Mouse (Mus musculus): ENCODE results near the gene Slc26a5.

Gene Slc26a5

DNA sequence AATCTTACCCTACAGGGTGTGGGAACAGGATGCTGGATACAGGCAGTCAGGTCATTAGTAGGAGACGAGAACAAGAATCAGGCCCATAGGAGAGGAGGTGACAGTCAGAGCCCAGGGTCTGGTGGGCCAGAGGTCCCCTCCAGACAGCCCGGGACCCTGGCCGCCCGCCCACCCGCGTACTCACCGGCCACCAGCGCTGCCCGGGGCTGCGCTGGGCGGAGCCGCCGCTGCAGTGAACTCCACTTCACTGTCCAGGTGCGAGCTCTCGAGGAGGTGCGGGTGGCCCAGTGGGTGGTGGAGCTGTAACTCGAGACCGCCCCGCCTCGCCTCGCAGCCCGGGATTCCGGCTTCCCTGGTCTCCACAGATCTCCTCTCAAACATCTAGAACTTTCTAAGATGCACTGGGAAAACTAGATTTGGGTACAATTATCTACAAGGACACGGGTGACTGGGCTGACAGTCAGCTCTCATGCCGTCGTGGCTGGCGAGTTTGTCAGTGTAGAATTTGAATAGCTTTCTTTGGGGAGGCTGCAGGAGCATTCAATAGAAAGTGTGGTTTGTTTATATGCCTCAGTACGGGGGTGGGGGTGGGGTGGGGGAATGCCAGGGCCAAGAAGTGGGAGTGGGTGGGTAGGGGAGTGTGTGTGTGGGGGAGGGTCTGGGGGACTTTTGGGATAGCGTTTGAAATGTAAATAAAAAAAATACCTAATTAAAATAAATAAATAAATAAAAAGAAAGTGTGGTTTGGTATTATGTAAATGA is at the start of gene Slc26a5:
Gene Slc26a5 (minus strand): TSS at position 259 of the 762 bp plus-strand sequence.
- no peak for DNase-seq (ENCODE audit: low spot score in 2 of 2)

DNA sequence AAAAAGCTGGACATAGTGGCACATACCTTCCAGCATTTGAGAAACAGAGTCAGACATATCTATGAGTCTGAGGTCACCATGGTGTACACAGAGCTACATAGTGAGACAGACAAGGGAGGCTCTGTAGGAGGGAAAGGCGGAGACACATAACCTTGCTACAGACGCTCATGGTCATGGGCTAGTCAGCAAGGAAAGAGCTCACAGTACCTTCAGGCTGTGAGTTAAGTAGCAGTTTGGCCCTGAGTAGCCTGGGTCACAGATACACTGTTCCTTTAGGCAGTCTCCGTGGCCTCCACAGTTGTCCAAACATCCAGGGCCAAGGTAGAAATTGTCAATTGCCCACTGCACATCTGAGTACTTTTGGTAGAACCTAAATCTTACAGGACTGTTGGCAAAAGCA is 49.4 kb upstream of the Slc26a5 start:
- no peak for DNase-seq (ENCODE audit: low spot score in 2 of 2)

DNA sequence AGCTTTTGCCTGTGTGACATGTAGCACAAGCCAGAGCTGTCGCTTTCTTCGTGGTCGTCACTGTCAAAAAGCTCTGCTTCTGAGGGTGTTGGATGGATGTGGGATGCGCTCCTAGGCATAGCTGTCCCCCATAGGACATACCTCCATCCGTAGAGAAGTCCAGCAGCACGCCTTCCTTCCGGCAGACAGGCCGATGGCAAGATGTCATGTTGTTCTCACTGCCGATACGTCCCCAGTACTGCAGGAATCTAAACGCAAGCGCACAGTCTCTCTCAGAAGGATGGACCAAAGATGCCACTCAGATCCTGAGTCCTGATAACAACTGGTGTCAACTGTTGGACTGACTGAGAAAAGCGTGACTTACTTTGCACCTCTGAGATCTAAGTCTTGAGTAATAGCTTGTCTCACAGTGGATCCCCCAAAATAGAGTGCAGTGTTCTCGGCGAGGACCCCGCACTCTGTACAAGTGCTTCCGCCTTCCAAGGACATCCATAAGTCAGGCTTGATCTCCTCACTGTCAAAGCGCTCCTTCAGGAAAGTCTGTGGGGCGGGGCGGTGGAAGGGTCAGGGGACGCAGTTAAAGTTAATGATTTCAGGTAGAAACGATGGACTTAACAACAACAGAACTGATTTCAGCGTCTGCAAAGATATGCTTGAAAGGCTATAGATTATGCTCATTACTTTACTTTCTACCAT is 47.6 kb upstream of the Slc26a5 start:
- DNase-seq (ENCODE audit: low spot score in 2 of 2) = no peak

DNA sequence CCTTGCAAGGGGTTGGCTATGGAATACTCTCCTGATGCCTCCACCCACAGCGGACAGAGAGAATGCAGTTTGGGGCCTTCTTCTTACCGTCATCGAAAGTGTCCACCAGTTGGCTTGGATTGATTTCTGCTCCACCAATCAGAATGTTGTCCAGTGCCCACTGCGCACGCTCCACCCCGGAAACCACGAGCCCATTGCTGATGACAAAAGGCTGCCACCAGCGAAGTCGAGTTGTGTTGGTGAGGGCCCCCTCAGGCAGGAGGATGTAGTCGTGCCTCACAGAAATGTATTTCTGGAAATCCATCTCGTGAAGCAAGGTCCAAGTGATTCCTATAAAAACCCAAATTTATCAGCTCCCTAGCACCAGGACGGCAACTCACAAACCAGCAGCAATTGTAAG is 45.3 kb upstream of the Slc26a5 start:
- DNase-seq (ENCODE audit: low spot score in 2 of 2) = no peak

DNA sequence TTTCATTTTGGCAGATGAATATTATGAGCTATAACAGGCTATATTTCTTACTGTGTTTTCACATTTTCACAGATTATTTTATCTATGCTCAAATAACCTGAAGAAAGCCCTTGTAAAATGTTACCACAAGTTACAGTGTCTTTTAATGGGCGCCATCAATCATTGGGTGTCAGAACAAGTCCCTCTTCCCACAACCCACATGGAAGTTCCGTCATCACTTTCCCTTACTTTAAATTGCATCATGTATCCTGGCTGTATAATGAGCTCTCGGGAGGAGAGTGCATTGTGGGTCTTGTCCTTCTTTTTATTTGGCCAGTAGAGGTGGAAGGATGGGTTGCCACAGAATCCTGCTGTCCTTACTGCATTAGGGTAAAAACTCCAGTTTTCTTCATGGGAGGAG is 44.3 kb upstream of the Slc26a5 start:
- DNase-seq (ENCODE audit: low spot score in 2 of 2) = no peak

DNA sequence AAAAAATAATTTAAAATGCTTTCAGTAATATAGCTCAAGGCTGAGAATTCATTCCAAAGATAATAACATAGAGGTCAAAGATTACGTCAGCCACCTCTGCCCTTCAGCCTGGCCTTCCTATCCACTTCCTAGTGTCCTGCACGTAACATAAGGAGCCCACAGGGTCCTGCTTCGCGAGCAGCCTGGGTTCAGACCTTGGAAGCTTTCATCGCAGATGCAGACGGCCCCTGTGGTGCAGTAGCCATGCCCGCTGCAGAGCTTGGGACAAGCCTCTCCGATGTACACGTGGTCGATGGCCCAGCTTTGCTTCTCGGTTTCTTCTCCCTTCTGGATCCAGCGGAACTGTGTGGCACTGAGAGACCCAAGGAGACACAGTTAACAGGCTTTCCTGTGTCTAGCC is 36.0 kb upstream of the Slc26a5 start:
- DNase-seq (ENCODE audit: low spot score in 2 of 2) = no peak

DNA sequence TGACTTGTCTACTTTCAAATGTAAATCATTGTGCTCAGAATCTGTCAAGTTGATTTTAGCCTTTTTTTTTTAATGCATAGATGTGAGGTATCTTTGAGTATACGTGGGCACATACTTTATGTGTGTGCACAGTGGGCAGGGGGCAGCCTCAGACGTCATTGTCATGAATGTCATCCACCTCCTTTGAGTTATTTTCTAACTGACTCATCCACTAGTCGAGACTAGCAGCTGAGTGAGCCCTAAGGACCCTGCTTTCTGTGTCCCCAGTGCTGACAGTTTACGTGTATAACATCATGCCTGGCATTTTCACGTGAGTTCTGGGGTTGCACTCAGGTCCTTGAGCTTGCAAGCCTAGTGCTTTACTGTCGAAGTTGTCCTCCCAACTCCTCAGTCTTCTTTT is 35.5 kb upstream of the Slc26a5 start:
- no peak for DNase-seq (ENCODE audit: low spot score in 2 of 2)

DNA sequence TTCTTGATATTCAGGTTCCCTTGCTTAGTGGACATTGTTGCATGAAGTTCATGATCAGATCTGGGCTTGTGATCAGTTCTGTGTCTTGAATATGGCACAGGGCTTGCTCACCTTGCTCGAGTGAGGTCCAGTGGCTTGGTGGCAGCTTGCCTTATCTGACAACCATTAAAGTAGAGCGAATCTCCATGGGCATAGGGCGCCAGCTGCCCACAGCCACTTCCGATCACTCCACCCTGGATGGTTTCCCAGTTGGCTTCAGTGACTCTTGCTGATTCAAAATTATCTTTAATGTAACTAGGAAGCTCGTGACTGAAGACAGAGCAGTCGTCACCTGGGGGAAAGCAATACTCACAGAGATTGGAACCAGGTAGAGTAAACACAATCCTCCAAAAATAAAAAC is 33.5 kb upstream of the Slc26a5 start:
- no peak for DNase-seq (ENCODE audit: low spot score in 2 of 2)

DNA sequence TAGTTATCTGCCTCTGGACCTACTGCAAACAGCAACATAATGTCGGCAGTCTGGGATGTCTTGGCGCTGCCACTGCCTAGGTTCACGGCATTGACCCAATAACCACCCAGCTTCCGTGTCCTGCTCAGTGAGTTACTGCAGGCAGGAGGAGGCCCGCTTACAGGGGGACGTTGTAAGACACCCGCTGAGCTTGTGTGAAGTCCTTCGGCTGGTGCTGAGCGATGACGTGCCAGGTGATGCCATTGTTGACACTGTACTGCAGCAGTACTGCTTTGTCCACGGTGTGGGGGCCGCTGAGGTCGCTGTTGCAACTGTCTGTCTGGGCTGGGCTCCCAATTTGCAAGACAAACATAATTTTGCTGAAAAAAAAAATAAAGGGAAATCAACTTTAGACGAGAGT is 31.2 kb upstream of the Slc26a5 start:
- no peak for DNase-seq (ENCODE audit: low spot score in 2 of 2)

DNA sequence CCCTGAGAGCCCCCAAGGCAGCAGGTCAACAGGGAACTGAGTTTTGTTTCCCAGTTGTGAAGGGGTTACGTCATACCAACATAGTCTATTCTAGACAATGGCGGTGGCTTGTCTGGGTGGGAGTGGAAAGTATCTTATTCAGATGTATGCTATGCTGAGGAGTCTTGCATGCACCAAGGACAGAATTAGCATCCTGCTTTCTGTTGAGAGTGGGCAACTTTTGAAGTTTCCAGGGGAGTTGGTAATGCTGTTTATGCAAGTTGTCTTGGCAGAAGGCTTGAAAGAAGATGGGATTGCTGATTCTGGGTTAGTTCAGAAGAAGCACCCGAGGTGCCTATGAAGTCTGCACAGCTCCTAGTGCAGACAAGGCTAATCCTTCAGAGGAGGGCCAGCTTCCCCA is 28.8 kb upstream of the Slc26a5 start:
- no peak for DNase-seq (ENCODE audit: low spot score in 2 of 2)

DNA sequence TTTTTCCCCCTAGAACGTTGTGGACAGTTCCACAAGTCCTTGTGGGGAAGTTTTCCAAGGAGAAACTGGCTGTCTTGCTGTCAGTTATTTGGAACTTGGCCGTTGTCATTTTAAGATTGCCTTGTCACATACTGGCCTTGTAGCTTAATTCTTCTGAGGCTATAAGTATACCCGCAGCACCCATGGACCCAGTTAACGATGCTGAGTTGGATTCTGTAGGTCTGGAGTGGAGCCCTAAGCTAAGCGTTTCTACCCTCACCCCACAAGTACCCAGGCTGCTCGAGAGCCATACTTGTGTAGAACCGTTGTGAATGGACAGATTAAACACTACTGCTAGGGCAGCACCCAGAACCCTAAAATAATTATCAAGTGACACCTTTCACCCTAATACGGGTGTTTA is 1.3 kb upstream of the Slc26a5 start:
- DNase-seq (ENCODE audit: low spot score in 2 of 2) = no peak

DNA sequence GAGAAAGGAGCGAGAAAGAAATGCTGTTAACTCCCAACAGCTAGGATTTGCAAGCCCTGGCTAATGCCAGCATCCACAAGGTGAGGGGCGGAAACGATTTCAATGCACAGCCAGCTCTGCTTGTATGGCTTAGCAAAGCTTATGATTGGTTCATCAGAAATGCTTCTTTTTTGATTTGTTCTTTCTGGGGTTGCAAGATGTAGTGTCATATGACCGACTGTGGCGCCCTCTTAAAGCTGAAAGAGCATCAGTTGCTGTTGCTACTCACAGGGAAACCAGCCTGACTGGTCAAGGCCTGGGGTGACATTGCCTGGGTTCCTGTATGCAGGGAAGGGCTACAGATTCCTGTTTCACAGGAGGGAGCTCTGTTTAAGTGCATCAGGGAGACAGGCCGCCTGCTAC is 908 bp upstream of the Slc26a5 start:
- peak in 1 of 2 experiments; percentile 22 for DNase-seq (ENCODE audit: low spot score in 2 of 2)

DNA sequence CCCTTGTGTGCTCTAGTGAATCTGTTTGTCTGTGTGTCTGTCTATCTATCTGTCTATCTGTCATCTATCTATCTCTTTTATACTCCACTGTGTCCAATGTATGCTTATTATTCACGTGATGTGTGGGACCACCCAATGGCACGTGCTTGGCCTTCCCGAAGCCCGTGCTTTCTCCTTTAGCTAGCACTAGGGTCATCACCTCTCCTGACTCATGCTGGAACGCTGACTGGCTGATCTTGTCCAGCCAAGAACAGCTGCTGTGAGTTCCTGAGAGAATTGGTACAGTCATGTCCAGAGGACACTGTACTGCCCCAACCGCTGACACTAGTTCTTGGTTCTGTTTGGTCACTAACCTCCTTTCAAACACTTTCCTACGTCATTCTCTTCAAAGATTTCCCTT is 6.8 kb downstream of the Slc26a5 start:
- DNase-seq (ENCODE audit: low spot score in 2 of 2) = no peak

DNA sequence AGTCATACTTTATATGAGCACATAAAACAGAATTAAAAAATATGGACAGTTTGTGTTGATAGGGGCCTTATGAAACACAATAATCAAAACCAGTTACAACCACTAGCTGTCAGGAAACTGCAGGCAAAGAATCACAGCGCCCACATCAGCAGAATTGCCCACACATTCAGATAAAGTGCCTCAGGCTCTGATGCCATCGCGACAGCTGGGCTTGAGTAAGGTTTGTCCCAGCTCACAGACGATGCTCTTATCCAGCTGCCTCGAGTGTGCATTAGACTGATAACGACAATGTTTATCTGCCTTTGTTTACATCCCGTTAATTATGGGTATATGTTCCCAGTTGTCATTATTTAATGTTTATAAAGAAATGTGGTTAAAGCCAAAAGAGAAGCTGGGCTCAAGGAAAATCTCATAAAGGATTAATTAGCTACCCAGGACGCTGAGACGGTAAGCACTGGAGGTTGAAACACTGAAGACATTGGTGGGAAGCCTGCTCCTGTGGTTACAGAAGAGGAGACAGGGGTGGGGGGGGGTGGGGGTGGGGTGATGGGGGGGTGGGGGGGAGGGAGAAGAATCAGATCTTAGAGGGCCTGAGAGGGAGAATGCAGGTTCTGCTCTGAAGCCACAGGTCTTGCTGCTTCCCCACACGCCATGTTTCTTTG is 13.6 kb downstream of the Slc26a5 start:
- no peak for DNase-seq (ENCODE audit: low spot score in 2 of 2)

DNA sequence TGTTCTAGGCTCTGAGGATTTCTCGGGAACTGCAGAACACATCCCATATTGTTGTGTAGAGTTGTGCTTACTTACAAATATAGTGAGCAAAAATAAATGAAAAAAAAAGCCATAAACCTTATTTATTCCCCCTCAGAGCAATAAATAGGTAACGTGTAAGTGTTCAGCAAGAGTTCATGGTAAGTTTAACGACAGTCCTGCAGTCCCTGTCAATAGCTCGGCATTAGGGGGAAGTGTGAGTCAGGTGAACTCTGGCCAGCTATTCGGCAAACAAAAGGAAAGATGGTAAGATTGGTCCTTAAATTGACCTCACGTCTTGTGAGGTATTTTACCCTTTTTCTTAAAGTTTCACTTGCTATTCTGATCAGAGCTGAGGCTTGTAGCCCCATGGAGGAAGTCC is 18.0 kb downstream of the Slc26a5 start:
- no peak for DNase-seq (ENCODE audit: low spot score in 2 of 2)

DNA sequence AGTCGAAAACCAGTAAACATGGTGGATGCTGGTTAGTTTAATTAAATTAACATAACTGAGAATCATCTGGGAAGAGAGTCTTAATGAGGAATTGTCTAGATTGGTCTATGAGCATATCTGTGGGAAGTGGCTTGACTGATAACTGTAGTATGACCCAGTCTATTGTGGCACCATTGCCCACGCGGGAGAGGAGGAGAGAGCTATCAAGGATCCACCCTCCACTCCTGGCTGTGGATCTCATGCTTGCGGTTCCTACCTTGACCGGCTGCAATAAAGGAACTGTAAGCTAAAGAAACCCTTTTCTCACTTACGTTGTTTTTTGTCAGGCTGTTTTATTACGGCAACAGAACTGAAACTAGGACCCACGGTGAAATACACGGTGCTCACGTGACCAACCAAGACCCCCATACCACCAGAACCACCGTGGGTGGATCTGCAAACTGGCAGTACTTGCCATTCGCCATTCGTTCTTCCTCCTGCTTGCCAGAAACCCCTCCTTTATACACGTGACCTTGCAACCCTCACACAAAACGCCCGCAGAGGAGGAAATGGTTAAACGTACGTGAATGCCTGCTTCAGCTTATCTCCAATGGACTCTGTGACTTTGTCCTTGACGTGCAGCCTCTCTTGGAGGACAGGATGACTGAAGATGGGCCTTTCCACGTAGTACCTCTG is 18.7 kb downstream of the Slc26a5 start:
- no peak for DNase-seq (ENCODE audit: low spot score in 2 of 2)

DNA sequence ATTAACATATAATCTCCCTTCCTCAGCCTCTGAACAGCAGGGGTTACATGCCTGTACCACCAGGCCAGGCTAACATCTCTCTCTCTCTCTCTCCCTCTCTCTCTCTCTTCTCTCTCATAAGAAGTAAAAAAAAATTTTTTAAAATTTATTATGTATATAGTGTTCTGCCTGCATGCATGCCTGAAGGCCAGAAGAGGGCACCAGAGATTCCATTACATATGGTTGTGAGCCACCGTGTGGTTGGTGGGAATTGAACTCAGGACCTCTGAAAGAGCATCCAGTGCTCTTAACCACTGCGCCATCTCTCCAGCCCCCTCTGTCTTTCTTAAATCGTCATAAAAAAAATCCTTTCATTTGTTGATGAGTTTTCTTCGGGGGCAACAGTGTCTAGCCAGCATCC is 20.7 kb downstream of the Slc26a5 start:
- no peak for DNase-seq (ENCODE audit: low spot score in 2 of 2)

DNA sequence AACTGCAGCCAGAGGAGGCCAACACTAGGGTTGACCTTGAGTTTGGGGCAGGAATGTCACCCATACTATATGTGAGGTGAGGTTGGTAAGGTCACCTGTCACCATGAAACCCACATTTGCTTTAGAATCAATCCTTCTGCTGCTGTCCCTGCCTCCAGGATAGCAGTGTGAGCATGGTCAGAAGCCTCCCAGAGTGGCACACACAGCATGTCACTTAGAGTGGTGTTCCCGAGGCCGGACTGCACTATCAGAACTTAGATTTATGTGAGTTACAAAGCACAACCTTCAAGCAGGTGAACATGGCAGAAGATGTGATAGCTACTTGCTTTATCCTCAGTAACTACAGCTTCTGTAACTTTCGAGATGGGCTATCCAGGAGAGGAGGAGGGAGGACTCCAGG is 33.6 kb downstream of the Slc26a5 start:
- no peak for DNase-seq (ENCODE audit: low spot score in 2 of 2)

DNA sequence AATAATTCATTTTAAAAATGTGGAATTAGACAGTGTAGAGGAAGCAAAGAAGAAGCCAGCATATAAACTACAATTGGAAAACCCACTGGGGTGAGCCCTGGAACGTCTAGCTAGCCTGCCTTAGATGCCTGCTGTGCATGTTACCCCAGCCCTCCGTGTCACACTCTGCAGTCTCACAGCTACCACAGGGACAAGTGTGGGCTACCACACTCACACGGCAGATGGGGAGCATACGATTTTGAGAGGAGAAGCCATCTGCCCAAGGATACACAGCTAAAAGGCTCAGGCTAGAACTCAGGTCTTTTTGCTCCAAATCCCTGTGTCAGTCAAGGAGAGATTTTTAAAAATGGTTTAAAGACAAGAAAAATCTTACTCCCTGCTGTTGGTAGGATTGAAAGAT is 36.5 kb downstream of the Slc26a5 start:
- no peak for DNase-seq (ENCODE audit: low spot score in 2 of 2)

DNA sequence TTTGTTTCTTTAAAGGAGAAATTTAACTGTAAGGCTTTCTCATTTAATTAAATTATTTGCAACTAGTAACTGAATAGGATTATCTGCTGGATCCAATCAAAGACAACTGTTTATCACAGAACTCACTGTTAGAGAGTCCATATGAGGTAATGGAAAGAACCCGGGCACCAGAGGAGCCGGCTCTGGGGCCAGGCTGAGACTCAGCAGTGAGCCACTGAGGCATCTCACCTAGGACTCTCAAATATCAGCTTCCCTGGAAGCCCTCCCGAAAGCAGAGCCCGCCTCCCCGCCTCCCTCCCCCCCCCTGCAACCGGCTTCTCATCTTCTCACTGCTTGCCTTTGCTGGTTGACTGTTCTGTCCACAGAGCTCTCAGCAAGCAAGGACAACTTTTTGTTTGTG is 37.8 kb downstream of the Slc26a5 start:
- no peak for DNase-seq (ENCODE audit: low spot score in 2 of 2)

DNA sequence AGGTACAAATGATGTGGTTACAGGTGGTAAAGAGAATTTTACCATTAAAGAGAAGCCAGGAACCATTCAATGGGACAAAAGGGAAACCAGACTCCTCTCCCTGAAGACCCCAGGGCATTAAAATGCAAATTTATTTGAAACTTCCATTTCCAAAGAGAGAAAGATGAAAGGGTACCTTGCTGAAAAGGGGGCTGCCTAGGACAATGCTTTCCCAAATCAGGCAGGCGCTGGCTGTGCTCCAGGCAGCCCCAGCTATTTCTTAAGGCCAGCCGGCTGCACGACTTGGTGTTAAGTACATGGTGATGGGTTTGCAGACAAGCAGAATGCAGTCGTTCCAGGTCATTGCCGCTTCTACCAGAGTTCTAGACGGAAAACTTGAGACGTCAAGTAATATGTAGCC is 39.0 kb downstream of the Slc26a5 start:
- DNase-seq (ENCODE audit: low spot score in 2 of 2) = no peak

DNA sequence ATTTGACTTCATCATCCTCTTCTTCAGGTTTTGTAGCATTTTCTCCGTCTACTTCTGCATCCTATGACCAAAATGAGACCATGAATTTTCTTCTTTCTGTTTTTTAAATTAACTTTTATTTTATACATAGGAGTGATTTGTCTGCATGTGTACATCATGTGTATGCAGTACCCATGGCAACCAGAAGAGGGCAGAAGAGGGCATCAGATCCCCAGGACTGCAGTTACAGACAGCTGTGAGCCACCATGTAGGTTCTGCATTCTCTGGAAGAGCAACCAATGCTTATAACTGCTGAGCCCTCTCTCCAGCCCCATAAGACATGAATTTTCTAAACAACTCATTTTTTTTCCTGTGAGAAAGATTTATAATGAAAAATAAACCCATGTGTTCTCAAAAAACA is 51.4 kb downstream of the Slc26a5 start:
- DNase-seq (ENCODE audit: low spot score in 2 of 2) = peak in 1 of 2 experiments; percentile 60

Measured in cerebellum, postnatal 4 days (tissue).